Mouse (Mus musculus) cortical plate, adult 2 months (tissue): ENCODE results near the gene Ptprn.
A peak's percentile ranks its signal among the peaks of the same experiment; 100 is the strongest.

Source experiments
- CTCF ChIP-seq: fragments of 200-500 bp; IDR thresholded peaks from 2 replicates; pipeline ENCODE4 v1.5.1; 2011; ENCODE audit warnings: mild to moderate bottlenecking, control low read depth, low read length; ENCODE audit not compliant: insufficient read depth; ENCODE audit errors: extremely low read depth
- POLR2A ChIP-seq: fragments of 200-500 bp; IDR thresholded peaks from 2 replicates; pipeline ENCODE4 v1.6.1; 2011; ENCODE audit warnings: mild to moderate bottlenecking, low read length, control low read depth; ENCODE audit not compliant: insufficient read depth; ENCODE audit errors: extremely low read depth

DNA sequence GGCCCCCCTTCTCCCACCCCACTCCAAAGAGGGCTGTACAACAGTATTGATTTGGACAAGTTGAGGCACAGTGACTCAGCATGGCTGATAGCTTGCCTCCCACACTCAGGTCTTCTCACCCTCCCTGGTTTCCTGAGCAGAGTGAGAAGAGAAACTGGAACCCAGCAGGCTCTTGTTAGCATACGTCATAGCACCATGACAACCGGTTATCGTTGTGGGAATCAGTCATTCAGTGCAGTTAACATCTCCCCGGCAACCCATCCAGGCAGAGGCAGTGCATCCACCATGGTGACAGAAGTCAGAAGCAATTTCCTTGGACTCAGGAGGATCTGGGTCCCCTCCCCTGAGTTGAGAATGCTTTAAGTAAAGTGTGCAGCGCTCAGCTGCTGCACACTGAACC lies 18.7 kb upstream of the Ptprn start:
- no peak for TF ChIP-seq CTCF
- TF ChIP-seq POLR2A = peak; percentile 60
